Mouse (Mus musculus) hindbrain, embryonic 16.5 days (tissue): Measurements from ENCODE around the gene Katnbl1. TPM values are rescaled to one million over a fixed set of nuclear protein-coding genes. Genes with fewer than 3 reads are reported as not detected.

ENCODE experiments used
- ATAC-seq: fragments of 200-750 bp; cut with Nextera tagmentation; 2 replicates; pipeline ENCODE4 v1.8.0; 2017; ENCODE audit warnings: moderate TSS enrichment, moderate library complexity
- H3K27ac ChIP-seq: fragments of 300-500 bp; sonication (generic); 2 replicates; pipeline ENCODE4 v1.5.1; 2014; ENCODE audit warnings: low read depth, mild to moderate bottlenecking, control low read depth, low read length, moderate library complexity
- H3K27me3 ChIP-seq: fragments of 300-500 bp; sonication (generic); replicated peaks from 2 replicates; pipeline ENCODE4 v1.6.1; 2014; ENCODE audit warnings: low read length; ENCODE audit not compliant: control insufficient read depth, insufficient read depth
- H3K36me3 ChIP-seq: fragments of 300-500 bp; sonication (generic); 2 replicates; pipeline ENCODE4 v1.6.1; 2014; ENCODE audit warnings: mild to moderate bottlenecking, low read length, moderate library complexity, mixed read lengths; ENCODE audit not compliant: control insufficient read depth, insufficient read depth
- H3K4me1 ChIP-seq: fragments of 300-500 bp; sonication (generic); 2 replicates; pipeline ENCODE4 v1.6.1; 2014; ENCODE audit warnings: low read depth, low read length; ENCODE audit not compliant: control insufficient read depth, insufficient read depth
- H3K4me2 ChIP-seq: fragments of 300-500 bp; sonication (generic); 2 replicates; pipeline ENCODE4 v1.6.1; 2014; ENCODE audit warnings: mild to moderate bottlenecking, low read length, control low read depth, moderate library complexity
- H3K4me3 ChIP-seq: fragments of 300-500 bp; sonication (generic); 2 replicates; pipeline ENCODE4 v1.5.1; 2014; ENCODE audit warnings: mild to moderate bottlenecking, low read length, control low read depth, moderate library complexity
- H3K9ac ChIP-seq: fragments of 300-500 bp; sonication (generic); 2 replicates; pipeline ENCODE4 v1.6.1; 2014; ENCODE audit warnings: low read depth, mild to moderate bottlenecking, control low read depth, low read length, moderate library complexity
- H3K9me3 ChIP-seq: fragments of 300-500 bp; sonication (generic); 2 replicates; pipeline ENCODE4 v1.6.1; 2014; ENCODE audit warnings: mild to moderate bottlenecking, low read length, moderate library complexity; ENCODE audit not compliant: control insufficient read depth
- WGBS: fragments of 180-500 bp; shearing (Covaris S2); extraction: QIAGEN DNeasy Blood & Tissue Kit; methylation state at CpG from one replicate; pipeline ENCODE4 v1.1.7; 2014; 5-methylcytosine and 5-hydroxymethylcytosine counted together
- polyA plus RNA-seq: library from polyadenylated mRNA; unstranded; fragments of >200 nt; fragmentation: Nextera tagmentation; extraction: Ambion mirVana; gene quantifications from 2 replicates; pipeline ENCODE4 v1.2.1, GENCODE M21; 2015

Gene Katnbl1
- polyA plus RNA-seq, 1 experiment from 2014 or later, result 29.7 TPM

- H3K9me3 ChIP-seq, result no peaks in the 10 kb centered on the region
- 90% methylated on average over 12 of the region's 12 CpGs for WGBS
- peaks cover 35% of the 10 kb centered on the region for H3K36me3 ChIP-seq
- H3K4me1 ChIP-seq, result no peaks in the 10 kb centered on the region
- no peak overlapping the region for H3K27ac ChIP-seq
- ATAC-seq, result no peak
- H3K4me3 ChIP-seq, result no peak overlapping the region
- H3K27me3 ChIP-seq, result no peaks in the 10 kb centered on the region
- no peak overlapping the region for H3K4me2 ChIP-seq
- H3K9ac ChIP-seq, result no peak overlapping the region
Measured at GRCm38 (mm10) chr2:112360012-112360780, 18.8 kb upstream of the Katnbl1 start.

DNA sequence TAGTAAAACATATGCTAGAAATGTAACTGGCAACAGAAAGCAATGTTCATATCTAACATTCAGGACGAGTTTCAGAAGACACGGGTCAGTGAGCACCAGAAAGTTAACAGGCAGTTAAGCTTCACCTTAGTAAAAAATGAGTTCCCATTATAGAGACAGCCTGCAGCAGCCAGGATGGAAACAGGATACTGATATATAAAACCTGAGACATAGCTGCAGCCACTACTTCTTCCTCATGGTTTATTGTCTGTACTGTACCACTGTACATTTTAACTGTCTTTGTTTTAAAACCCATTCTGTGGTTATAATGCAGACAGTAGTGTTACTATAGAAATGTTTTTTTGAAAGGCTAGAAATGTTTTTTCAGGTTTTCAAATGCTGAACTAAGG is 18.2 kb upstream of the Katnbl1 start:
- no peak overlapping the region for H3K27ac ChIP-seq
- ATAC-seq, result no peak
- H3K4me1 ChIP-seq, result no peaks in the 10 kb centered on the region
- H3K9ac ChIP-seq, result no peak overlapping the region
- H3K36me3 ChIP-seq, result peaks cover 33% of the 10 kb centered on the region
- WGBS, result 88% methylated on average over 2 of the region's 2 CpGs
- no peaks in the 10 kb centered on the region for H3K27me3 ChIP-seq
- H3K4me2 ChIP-seq, result no peak overlapping the region
- H3K4me3 ChIP-seq, result no peak overlapping the region
- H3K9me3 ChIP-seq, result no peaks in the 10 kb centered on the region

DNA sequence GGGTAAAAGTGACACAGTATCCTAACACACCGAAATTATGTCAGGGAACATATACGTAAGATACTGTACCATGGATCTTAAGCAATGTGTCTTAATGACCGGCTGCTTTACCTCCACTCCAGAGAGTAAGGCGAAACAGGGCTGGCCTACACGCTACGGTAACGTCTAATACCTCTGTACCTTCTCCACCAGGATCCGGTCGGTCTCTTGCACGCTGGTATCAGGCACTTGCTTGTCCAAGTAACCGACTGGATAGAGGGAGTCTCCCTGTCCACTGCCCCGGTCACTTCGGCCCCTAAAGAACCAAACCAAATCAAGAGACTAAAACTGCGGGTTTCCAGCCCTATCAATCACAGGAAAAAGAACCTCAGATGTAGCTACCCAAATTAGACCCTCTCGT is 11.8 kb upstream of the Katnbl1 start:
- Histone ChIP-seq H3K4me2 (peak overlapping the region; percentile 80), H3K27ac (peak overlapping the region; percentile 69), H3K4me3 (peak overlapping the region; percentile 88), H3K36me3 (peaks cover 6% of the 10 kb centered on the region), H3K27me3 (no peaks in the 10 kb centered on the region), H3K9ac (peak overlapping the region; percentile 88), H3K4me1 (peaks cover 8% of the 10 kb centered on the region), H3K9me3 (no peaks in the 10 kb centered on the region)
- WGBS, result 20% methylated on average over 15 of the region's 15 CpGs
- peak; percentile 32 for ATAC-seq

- Histone ChIP-seq H3K9me3 (no peaks in the 10 kb centered on the region), H3K4me1 (peaks cover 8% of the 10 kb centered on the region), H3K4me3 (peak within 1 kb of the TSS; percentile 88), H3K36me3 (peaks cover 6% of the 10 kb centered on the region), H3K27ac (peak within 1 kb of the TSS; percentile 90), H3K27me3 (no peaks in the 10 kb centered on the region), H3K4me2 (peak within 1 kb of the TSS; percentile 80), H3K9ac (peak within 1 kb of the TSS; percentile 88)
- peak; percentile 93 for ATAC-seq
- 1% methylated on average over 46 of the region's 46 CpGs for WGBS
Measured at GRCm38 (mm10) chr2:112367726-112368673, 11.0 kb upstream of the Katnbl1 start, which contains the start of gene Emc4. Gene Emc4, minus strand, starts transcription at chr2:112368027.

GRCm38 (mm10) chr2:112369941-112370340 is 9.1 kb upstream of the Katnbl1 start:
- Histone ChIP-seq H3K9me3 (no peaks in the 10 kb centered on the region), H3K27ac (no peak overlapping the region), H3K27me3 (no peaks in the 10 kb centered on the region), H3K4me1 (peaks cover 8% of the 10 kb centered on the region), H3K36me3 (no peaks in the 10 kb centered on the region), H3K9ac (no peak overlapping the region), H3K4me3 (no peak overlapping the region), H3K4me2 (no peak overlapping the region)
- WGBS, result 69% methylated on average over 5 of the region's 5 CpGs
- ATAC-seq, result no peak

- H3K4me1 ChIP-seq, result peaks cover 2% of the 10 kb centered on the region; the same call in 1 of the 2 replicates
- H3K36me3 ChIP-seq, result no peaks in the 10 kb centered on the region
- no peak overlapping the region for H3K4me3 ChIP-seq
- H3K27ac ChIP-seq, result no peak overlapping the region
- no peaks in the 10 kb centered on the region for H3K9me3 ChIP-seq
- no peak for ATAC-seq
- H3K4me2 ChIP-seq, result no peak overlapping the region
- H3K27me3 ChIP-seq, result no peaks in the 10 kb centered on the region
- H3K9ac ChIP-seq, result no peak overlapping the region
- WGBS, result 44% methylated on average over 4 of the region's 4 CpGs
Measured at GRCm38 (mm10) chr2:112373141-112373540, 5.9 kb upstream of the Katnbl1 start.

- H3K4me2 ChIP-seq, result no peak overlapping the region
- no peaks in the 10 kb centered on the region for H3K4me1 ChIP-seq
- H3K36me3 ChIP-seq, result no peaks in the 10 kb centered on the region
- no peak overlapping the region for H3K4me3 ChIP-seq
- 79% methylated on average over 5 of the region's 5 CpGs for WGBS
- H3K9me3 ChIP-seq, result no peaks in the 10 kb centered on the region
- H3K9ac ChIP-seq, result no peak overlapping the region
- no peak overlapping the region for H3K27ac ChIP-seq
- no peak for ATAC-seq
- no peaks in the 10 kb centered on the region for H3K27me3 ChIP-seq
Measured at GRCm38 (mm10) chr2:112374610-112375009, 4.4 kb upstream of the Katnbl1 start.

- no peak for ATAC-seq
- Histone ChIP-seq H3K36me3 (no peaks in the 10 kb centered on the region), H3K4me1 (peaks cover 12% of the 10 kb centered on the region), H3K9ac (peak overlapping the region; percentile 94), H3K9me3 (no peaks in the 10 kb centered on the region), H3K27ac (no peak overlapping the region), H3K27me3 (no peaks in the 10 kb centered on the region), H3K4me3 (peak overlapping the region; percentile 78), H3K4me2 (peak overlapping the region; percentile 74)
- 51% methylated on average over 8 of the region's 8 CpGs for WGBS
Measured at GRCm38 (mm10) chr2:112380131-112380530, 1.1 kb downstream of the Katnbl1 start.

DNA sequence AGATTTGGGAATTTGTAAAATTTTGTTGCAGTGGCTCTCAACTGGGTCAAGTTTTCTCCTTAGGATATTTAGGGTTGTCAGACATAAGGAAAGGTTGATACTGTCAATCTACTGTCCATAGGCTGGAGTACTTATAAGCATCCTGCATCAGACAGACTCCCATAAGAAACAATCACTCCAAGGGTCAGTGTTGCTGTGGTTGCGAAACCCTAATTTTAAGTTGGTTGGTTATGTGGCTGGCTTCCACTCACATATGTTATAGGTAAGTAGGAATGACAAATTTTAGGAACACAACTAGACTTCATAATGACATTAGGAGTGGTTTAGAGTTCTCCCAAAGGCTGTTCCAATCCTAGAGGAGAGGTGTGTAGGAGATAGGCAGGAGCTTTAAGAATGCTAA is 2.2 kb downstream of the Katnbl1 start:
- Histone ChIP-seq H3K9ac (no peak overlapping the region), H3K36me3 (no peaks in the 10 kb centered on the region), H3K4me2 (no peak overlapping the region), H3K27me3 (no peaks in the 10 kb centered on the region), H3K9me3 (no peaks in the 10 kb centered on the region), H3K4me1 (peaks cover 12% of the 10 kb centered on the region), H3K4me3 (no peak overlapping the region), H3K27ac (no peak overlapping the region)
- whole genome bisulfite sequencing, result 100% methylated on average over 1 of the region's 1 CpGs
- ATAC-seq, result no peak
